Mouse (Mus musculus) kidney, embryonic 15.5 days (tissue): Measurements from ENCODE around the gene Tdrd1. TPM values are rescaled to one million over a fixed set of nuclear protein-coding genes. Genes with fewer than 3 reads are reported as not detected.

ENCODE experiments used
- ATAC-seq: fragments of 200-750 bp; cut with Nextera tagmentation; replicated peaks from 2 replicates; pipeline ENCODE4 v1.8.0; 2017; ENCODE audit warnings: moderate TSS enrichment; ENCODE audit not compliant: low FRiP score
- H3K27ac ChIP-seq: fragments of 300-500 bp; sonication (generic); 2 replicates; pipeline ENCODE4 v1.5.1; 2015; ENCODE audit warnings: mild to moderate bottlenecking, inconsistent platforms
- H3K27me3 ChIP-seq: fragments of 300-500 bp; sonication (generic); 2 replicates; pipeline ENCODE4 v1.6.1; 2015; ENCODE audit warnings: inconsistent platforms
- H3K36me3 ChIP-seq: fragments of 300-500 bp; sonication (generic); 2 replicates; pipeline ENCODE4 v1.6.1; 2015; ENCODE audit warnings: inconsistent platforms
- H3K4me1 ChIP-seq: fragments of 300-500 bp; sonication (generic); 2 replicates; pipeline ENCODE4 v1.6.1; 2015; ENCODE audit warnings: inconsistent platforms
- H3K4me2 ChIP-seq: fragments of 300-500 bp; sonication (generic); 2 replicates; pipeline ENCODE4 v1.6.1; 2015; ENCODE audit warnings: moderate library complexity, mild to moderate bottlenecking, inconsistent platforms
- H3K4me3 ChIP-seq: fragments of 300-500 bp; sonication (generic); replicated peaks from 2 replicates; pipeline ENCODE4 v1.5.1; 2015; ENCODE audit warnings: mild to moderate bottlenecking, inconsistent platforms
- H3K9ac ChIP-seq: fragments of 300-500 bp; sonication (generic); 2 replicates; pipeline ENCODE4 v1.6.1; 2015; ENCODE audit warnings: mild to moderate bottlenecking, inconsistent platforms
- H3K9me3 ChIP-seq: fragments of 300-500 bp; sonication (generic); replicated peaks from 2 replicates; pipeline ENCODE4 v1.6.1; 2016; ENCODE audit warnings: inconsistent platforms
- WGBS: fragments of 180-500 bp; shearing (Covaris S2); methylation state at CpG from one replicate; pipeline ENCODE4 v1.1.7; 2015; ENCODE audit warnings: mixed read lengths; 5-methylcytosine and 5-hydroxymethylcytosine counted together
- polyA plus RNA-seq: library from polyadenylated mRNA; unstranded; fragments of >200 nt; fragmentation: Nextera tagmentation; extraction: Ambion mirVana; gene quantifications from 2 replicates; pipeline ENCODE4 v1.2.1, GENCODE M21; 2015

Gene Tdrd1
- polyA plus RNA-seq, 1 experiment from 2014 or later = 0.66 TPM

DNA sequence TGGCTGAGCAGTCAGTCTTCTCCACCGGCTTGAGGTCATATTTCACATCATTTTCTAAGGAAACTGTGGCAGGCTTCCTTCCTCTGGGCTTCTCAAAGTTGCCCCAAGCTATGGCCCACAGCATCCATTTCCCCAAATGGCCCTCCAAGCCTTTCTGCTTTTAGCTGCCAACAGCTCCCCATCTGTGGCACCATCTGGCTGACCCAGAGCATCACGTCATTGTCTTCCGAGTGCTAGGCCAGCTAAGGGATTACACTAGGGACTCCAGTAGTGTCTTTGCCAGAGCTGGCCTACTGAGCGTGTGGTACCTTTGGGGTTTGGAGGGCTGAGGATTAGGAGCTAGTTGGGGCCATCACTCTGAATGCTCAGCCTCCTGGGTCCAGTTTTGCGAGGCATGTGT is 66.6 kb downstream of the Tdrd1 start:
- Histone ChIP-seq H3K27me3 (peaks cover 5% of the 10 kb centered on the region; the same call in 1 of the 2 replicates), H3K4me1 (peaks cover 35% of the 10 kb centered on the region), H3K9me3 (no peaks in the 10 kb centered on the region), H3K9ac (no peak overlapping the region), H3K4me3 (no peak overlapping the region), H3K36me3 (no peaks in the 10 kb centered on the region), H3K27ac (no peak overlapping the region), H3K4me2 (no peak overlapping the region)
- no peak for ATAC-seq
- WGBS = 58% methylated on average over 5 of the region's 5 CpGs

- Histone ChIP-seq H3K4me2 (no peak overlapping the region), H3K27me3 (peaks cover 5% of the 10 kb centered on the region; the same call in 1 of the 2 replicates), H3K9me3 (no peaks in the 10 kb centered on the region), H3K36me3 (no peaks in the 10 kb centered on the region), H3K27ac (no peak overlapping the region), H3K9ac (no peak overlapping the region), H3K4me3 (no peak overlapping the region), H3K4me1 (peaks cover 41% of the 10 kb centered on the region)
- ATAC-seq = no peak
- 52% methylated on average over 5 of the region's 5 CpGs for WGBS
These were observed 67.3 kb downstream of the Tdrd1 start for GRCm38 (mm10) chr19:56893326-56893725.

- WGBS = 76% methylated on average over 16 of the region's 16 CpGs
- Histone ChIP-seq H3K4me2 (no peak overlapping the region), H3K36me3 (no peaks in the 10 kb centered on the region), H3K27me3 (peaks cover 3% of the 10 kb centered on the region; the same call in 1 of the 2 replicates), H3K9me3 (no peaks in the 10 kb centered on the region), H3K4me3 (no peak overlapping the region), H3K4me1 (peaks cover 45% of the 10 kb centered on the region), H3K27ac (peak overlapping the region; percentile 81), H3K9ac (no peak overlapping the region)
- peak; percentile 5; the same call in 1 of the 2 replicates for ATAC-seq
These were observed 71.6 kb downstream of the Tdrd1 start for GRCm38 (mm10) chr19:56897654-56898053.

DNA sequence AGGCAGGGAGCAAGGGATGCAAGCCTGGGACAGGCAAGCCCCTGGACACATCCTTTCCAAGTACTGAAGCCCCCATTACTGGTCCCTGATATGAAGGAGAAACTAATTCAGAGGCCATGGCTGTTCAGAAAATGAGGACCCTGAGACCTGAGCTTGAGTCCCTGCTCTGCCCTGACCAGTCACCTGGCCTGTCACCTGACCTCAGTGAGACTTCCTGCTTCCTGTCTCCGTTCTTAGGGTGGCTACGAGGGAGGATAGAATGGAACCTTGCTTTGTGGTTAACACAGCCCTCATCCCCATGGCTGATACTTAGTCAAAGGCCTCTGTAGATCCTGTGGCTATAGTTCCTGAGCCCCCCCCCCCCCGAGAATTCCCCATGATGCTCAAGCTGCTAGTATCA is 78.1 kb downstream of the Tdrd1 start:
- H3K36me3 ChIP-seq = no peaks in the 10 kb centered on the region
- no peaks in the 10 kb centered on the region for H3K9me3 ChIP-seq
- 71% methylated on average over 3 of the region's 3 CpGs for WGBS
- no peak overlapping the region for H3K4me3 ChIP-seq
- H3K27ac ChIP-seq = no peak overlapping the region
- H3K27me3 ChIP-seq = no peaks in the 10 kb centered on the region
- no peak for ATAC-seq
- no peak overlapping the region for H3K9ac ChIP-seq
- H3K4me1 ChIP-seq = peaks cover 30% of the 10 kb centered on the region
- no peak overlapping the region for H3K4me2 ChIP-seq

DNA sequence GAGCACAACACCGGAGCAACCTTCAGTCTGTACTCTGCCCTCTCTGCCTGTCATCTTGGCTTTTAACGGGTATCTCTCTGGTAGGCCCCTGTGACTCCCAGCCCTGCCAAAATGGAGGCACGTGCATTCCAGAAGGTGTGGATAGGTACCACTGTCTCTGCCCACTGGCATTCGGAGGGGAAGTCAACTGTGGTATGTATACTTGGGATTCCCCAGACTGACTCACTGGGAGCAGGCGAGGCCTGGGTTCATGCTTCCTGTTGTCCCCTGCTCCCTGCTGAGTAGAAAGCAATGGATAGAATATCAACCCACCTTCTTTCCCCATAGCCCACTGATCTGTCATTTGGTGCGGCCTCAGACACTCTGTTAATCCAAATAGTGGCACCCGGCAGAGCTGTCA is 79.4 kb downstream of the Tdrd1 start:
- Histone ChIP-seq H3K36me3 (no peaks in the 10 kb centered on the region), H3K9me3 (no peaks in the 10 kb centered on the region), H3K4me1 (peaks cover 19% of the 10 kb centered on the region), H3K9ac (no peak overlapping the region), H3K4me2 (no peak overlapping the region), H3K27ac (no peak overlapping the region), H3K27me3 (no peaks in the 10 kb centered on the region), H3K4me3 (no peak overlapping the region)
- ATAC-seq = no peak
- 85% methylated on average over 7 of the region's 7 CpGs for WGBS

GRCm38 (mm10) chr19:56907850-56908249 is 81.8 kb downstream of the Tdrd1 start:
- Histone ChIP-seq H3K9ac (no peak overlapping the region), H3K4me3 (no peak overlapping the region), H3K27me3 (no peaks in the 10 kb centered on the region), H3K27ac (0 out of 2 replicates have a peak overlapping the region, but pooled peaks have one; percentile 2), H3K4me2 (no peak overlapping the region), H3K9me3 (no peaks in the 10 kb centered on the region), H3K4me1 (peaks cover 19% of the 10 kb centered on the region), H3K36me3 (no peaks in the 10 kb centered on the region)
- ATAC-seq = 0 out of 2 replicates have a peak, but pooled peaks have one; percentile 7
- 17% methylated on average over 3 of the region's 3 CpGs for WGBS

DNA sequence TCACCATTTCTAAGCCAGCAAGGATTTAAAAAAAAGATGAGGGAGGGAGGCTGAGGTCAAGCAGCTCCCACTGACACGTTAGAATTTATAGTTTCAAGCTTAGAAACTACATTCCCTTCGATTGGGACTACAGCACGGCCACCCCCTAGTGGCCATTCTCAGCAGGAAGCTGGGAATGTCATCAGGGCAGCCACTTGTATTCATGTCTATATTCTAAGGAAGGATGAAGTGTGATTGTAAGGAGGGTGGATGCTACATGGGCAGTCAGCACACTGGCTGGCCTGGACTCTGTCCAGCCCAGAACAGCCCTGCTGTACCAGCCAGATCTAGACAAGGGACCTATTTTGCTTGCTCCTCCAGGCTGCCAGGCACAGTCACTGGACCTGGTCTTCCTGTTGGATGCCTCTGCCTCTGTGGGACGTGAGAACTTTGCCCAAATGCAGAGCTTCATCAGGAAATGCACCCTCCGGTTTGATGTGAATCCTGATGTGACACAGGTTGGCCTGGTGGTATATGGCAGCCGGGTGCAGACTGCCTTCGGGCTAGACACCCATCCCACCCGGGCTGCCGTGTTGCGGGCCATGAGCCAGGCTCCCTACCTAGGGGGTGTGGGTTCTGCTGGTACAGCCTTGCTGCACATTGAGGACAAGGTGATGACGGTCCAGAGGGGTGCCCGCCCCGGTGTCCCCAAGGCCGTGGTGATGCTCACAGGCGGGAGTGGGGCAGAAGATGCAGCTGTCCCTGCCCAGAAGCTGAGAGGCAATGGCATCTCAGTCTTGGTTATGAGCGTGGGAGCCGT is 82.7 kb downstream of the Tdrd1 start:
- no peak overlapping the region for H3K4me2 ChIP-seq
- no peak overlapping the region for H3K4me3 ChIP-seq
- no peaks in the 10 kb centered on the region for H3K9me3 ChIP-seq
- H3K4me1 ChIP-seq = peaks cover 22% of the 10 kb centered on the region
- H3K27me3 ChIP-seq = no peaks in the 10 kb centered on the region
- ATAC-seq = peak; percentile 55; the same call in 1 of the 2 replicates
- WGBS = 73% methylated on average over 17 of the region's 17 CpGs
- no peak overlapping the region for H3K27ac ChIP-seq
- peaks cover 7% of the 10 kb centered on the region; the same call in 1 of the 2 replicates for H3K36me3 ChIP-seq
- no peak overlapping the region for H3K9ac ChIP-seq

DNA sequence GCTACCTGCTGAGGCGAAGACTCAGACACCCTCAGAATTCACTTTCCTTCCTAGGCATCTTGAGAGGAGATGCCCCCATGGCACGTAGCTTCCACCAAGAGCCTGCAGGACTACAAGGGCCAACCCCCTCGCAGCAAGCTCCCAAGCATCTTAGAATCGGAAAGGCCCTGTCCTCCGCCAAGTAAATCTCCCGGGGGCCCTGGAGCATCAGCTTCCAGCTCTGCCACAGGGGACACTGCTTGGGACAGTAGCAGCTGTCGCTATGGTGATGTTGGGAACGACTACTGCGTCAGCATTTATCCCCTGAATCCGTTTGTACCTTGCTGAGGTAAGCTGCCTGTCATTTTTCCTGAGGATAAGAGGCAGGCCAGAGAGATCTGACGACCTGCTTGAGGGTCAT is 84.6 kb downstream of the Tdrd1 start:
- no peak overlapping the region for H3K4me3 ChIP-seq
- H3K4me1 ChIP-seq = peaks cover 22% of the 10 kb centered on the region
- H3K4me2 ChIP-seq = no peak overlapping the region
- H3K27ac ChIP-seq = no peak overlapping the region
- H3K9me3 ChIP-seq = no peaks in the 10 kb centered on the region
- WGBS = 68% methylated on average over 11 of the region's 11 CpGs
- H3K9ac ChIP-seq = no peak overlapping the region
- ATAC-seq = no peak
- no peaks in the 10 kb centered on the region for H3K27me3 ChIP-seq
- peaks cover 19% of the 10 kb centered on the region for H3K36me3 ChIP-seq

GRCm38 (mm10) chr19:56913761-56914160 is 87.8 kb downstream of the Tdrd1 start:
- H3K27ac ChIP-seq = peak overlapping the region; percentile 81
- no peak overlapping the region for H3K4me2 ChIP-seq
- H3K27me3 ChIP-seq = no peaks in the 10 kb centered on the region
- H3K4me3 ChIP-seq = no peak overlapping the region
- WGBS = 64% methylated on average over 4 of the region's 4 CpGs
- H3K4me1 ChIP-seq = peaks cover 12% of the 10 kb centered on the region
- no peaks in the 10 kb centered on the region for H3K9me3 ChIP-seq
- ATAC-seq = peak; percentile 7; the same call in 1 of the 2 replicates
- H3K9ac ChIP-seq = no peak overlapping the region
- H3K36me3 ChIP-seq = peaks cover 19% of the 10 kb centered on the region

- Histone ChIP-seq H3K27me3 (no peaks in the 10 kb centered on the region), H3K9ac (no peak overlapping the region), H3K4me3 (no peak overlapping the region), H3K4me2 (no peak overlapping the region), H3K4me1 (peaks cover 9% of the 10 kb centered on the region; the same call in 1 of the 2 replicates), H3K27ac (peak overlapping the region; percentile 81), H3K36me3 (peaks cover 19% of the 10 kb centered on the region), H3K9me3 (no peaks in the 10 kb centered on the region)
- no peak for ATAC-seq
- WGBS = 91% methylated on average over 3 of the region's 3 CpGs
These were observed 88.6 kb downstream of the Tdrd1 start for GRCm38 (mm10) chr19:56914658-56915057.

DNA sequence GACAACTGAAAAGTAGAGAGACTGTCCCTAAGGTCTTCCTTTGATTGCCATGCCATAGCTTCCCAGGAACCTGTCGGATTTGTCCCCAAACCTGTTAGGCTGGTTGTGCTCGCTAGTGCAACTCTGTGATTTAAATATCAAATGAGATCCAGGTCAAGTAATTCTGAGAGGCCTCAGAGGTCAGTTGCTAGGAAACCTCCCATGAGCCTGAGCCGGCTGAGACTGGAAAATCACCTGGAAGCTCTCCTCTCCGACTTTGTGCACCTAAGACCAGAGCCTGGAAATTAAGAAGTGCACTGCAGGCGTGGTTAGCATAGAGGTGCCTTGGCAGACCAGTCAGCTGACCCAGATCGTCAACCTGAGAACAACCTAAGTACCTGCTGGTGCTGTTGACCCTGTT is 89.1 kb downstream of the Tdrd1 start:
- peaks cover 19% of the 10 kb centered on the region for H3K36me3 ChIP-seq
- no peak overlapping the region for H3K4me2 ChIP-seq
- no peak overlapping the region for H3K4me3 ChIP-seq
- H3K9ac ChIP-seq = no peak overlapping the region
- H3K27ac ChIP-seq = peak overlapping the region; percentile 87
- WGBS = 57% methylated on average over 6 of the region's 6 CpGs
- peak; percentile 40; the same call in 1 of the 2 replicates for ATAC-seq
- H3K9me3 ChIP-seq = no peaks in the 10 kb centered on the region
- no peaks in the 10 kb centered on the region for H3K27me3 ChIP-seq
- peaks cover 13% of the 10 kb centered on the region for H3K4me1 ChIP-seq
